Mouse (Mus musculus) neural tube, embryonic 11.5 days (tissue): Measurements from ENCODE around the gene Ier5l. TPM values are rescaled to one million over a fixed set of nuclear protein-coding genes. Genes with fewer than 3 reads are reported as not detected.

Source experiments
- ATAC-seq: fragments of 200-750 bp; cut with Nextera tagmentation; 2 replicates; pipeline ENCODE4 v1.8.0; 2017; ENCODE audit warnings: moderate number of reproducible peaks, mild to moderate bottlenecking, moderate TSS enrichment, moderate library complexity; ENCODE audit not compliant: insufficient read depth, low FRiP score, low TSS enrichment
- DNase-seq: peaks from one replicate; pipeline ENCODE4 v3.0.0-alpha.2; 2015; ENCODE audit warnings: low spot score
- H3K27ac ChIP-seq: fragments of 300-500 bp; sonication (generic); 2 replicates; pipeline ENCODE4 v1.5.1; 2014; ENCODE audit warnings: low read depth, mild to moderate bottlenecking, low read length
- H3K27me3 ChIP-seq: fragments of 300-500 bp; sonication (generic); 2 replicates; pipeline ENCODE4 v1.6.1; 2014; ENCODE audit warnings: mild to moderate bottlenecking, low read length, mixed read lengths; ENCODE audit not compliant: control insufficient read depth, insufficient read depth
- H3K36me3 ChIP-seq: fragments of 300-500 bp; sonication (generic); 2 replicates; pipeline ENCODE4 v1.6.1; 2014; ENCODE audit warnings: mild to moderate bottlenecking, low read length, moderate library complexity, mixed read lengths; ENCODE audit not compliant: control insufficient read depth, insufficient read depth
- H3K4me1 ChIP-seq: fragments of 300-500 bp; sonication (generic); 2 replicates; pipeline ENCODE4 v1.6.1; 2014; ENCODE audit warnings: low read length, mixed read lengths; ENCODE audit not compliant: control insufficient read depth, insufficient read depth
- H3K4me2 ChIP-seq: fragments of 300-500 bp; sonication (generic); 2 replicates; pipeline ENCODE4 v1.6.1; 2014; ENCODE audit warnings: low read depth, mild to moderate bottlenecking, moderate library complexity
- H3K4me3 ChIP-seq: fragments of 300-500 bp; sonication (generic); 2 replicates; pipeline ENCODE4 v1.5.1; 2014; ENCODE audit warnings: low read depth, low read length
- H3K9ac ChIP-seq: fragments of 300-500 bp; sonication (generic); 2 replicates; pipeline ENCODE4 v1.6.1; 2014; ENCODE audit warnings: mild to moderate bottlenecking, low read length
- H3K9me3 ChIP-seq: fragments of 300-500 bp; sonication (generic); 2 replicates; pipeline ENCODE4 v1.6.1; 2016; ENCODE audit warnings: low read length; ENCODE audit not compliant: control insufficient read depth
- WGBS: fragments of 180-500 bp; shearing (Covaris S2); extraction: QIAGEN DNeasy Blood & Tissue Kit; methylation state at CpG from one replicate; pipeline ENCODE4 v1.1.7; 2014; 5-methylcytosine and 5-hydroxymethylcytosine counted together
- polyA plus RNA-seq: library from polyadenylated mRNA; unstranded; fragments of >200 nt; fragmentation: Nextera tagmentation; extraction: Ambion mirVana; gene quantifications from 2 replicates; pipeline ENCODE4 v1.2.1, GENCODE M21; 2014

The Ier5l gene
- polyA plus RNA-seq, 1 experiment from 2014 or later, result 10.5 TPM

DNA sequence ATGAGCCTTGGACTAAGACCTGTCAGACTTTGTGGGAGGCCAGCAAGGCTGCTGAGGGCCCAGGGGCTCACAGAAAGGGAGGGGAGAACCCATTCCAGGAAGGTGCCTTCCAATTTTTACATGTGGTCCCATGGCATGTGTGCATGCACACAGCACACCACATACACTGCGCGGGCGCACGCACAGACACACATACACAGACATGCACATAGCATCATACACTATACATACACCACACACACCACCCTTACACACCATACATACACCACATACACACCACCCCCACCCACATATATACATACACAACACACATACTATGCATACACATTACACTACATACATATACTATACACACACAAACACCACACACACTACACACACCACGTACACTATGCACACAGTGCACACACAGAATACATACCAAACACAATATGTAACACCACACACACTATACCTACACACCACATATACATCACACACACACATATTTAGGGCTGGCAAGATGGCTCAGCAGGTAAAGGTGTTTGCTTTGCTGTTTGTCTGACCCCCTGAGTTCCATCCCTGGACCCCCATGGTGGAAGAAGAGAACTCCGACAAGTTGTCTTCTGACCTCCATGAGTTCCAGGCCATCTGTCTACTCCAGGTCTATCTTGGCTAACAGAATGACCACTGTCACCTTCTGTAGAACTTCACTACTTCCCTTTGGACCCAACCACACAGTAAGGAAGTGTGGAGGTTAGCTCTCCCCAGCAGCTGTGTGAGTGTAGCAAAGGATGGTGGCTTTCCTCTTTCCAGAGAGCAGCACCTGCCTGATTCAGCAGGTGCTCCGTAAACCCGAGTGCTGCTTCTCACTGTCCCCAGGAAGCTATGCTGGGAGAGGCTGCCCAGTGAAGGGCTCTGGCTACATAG lies 21.2 kb upstream of the Ier5l start:
- Histone ChIP-seq H3K9ac (no peak overlapping the region), H3K4me3 (no peak overlapping the region), H3K9me3 (no peaks in the 10 kb centered on the region), H3K27ac (no peak overlapping the region), H3K4me2 (no peak overlapping the region; the same call in 1 of the 2 replicates), H3K36me3 (no peaks in the 10 kb centered on the region), H3K4me1 (peaks cover 3% of the 10 kb centered on the region; the same call in 1 of the 2 replicates), H3K27me3 (no peaks in the 10 kb centered on the region)
- ATAC-seq (no peak; the same call in 1 of the 2 replicates), DNase-seq (no peak)
- WGBS, result 76% methylated on average over 8 of the region's 8 CpGs

DNA sequence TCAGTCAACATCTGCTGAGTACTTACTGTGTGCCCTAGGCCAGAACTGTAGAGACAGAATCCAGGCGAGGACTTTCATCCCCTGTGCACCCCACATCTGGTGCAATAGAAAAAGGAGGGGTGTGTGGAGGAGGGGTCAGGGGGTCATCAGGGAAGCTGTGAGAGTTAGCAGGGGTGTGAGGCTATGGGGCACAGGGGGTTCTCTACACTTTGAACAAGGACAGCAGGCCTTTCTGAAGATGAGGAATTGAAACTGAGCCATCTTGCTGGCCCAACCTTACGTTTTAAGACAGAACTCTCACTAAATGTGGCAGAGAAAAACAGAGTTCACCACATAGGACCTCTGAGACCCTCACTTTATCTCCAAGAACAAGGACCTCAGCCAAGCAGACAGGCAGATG lies 16.4 kb upstream of the Ier5l start:
- Histone ChIP-seq H3K27ac (no peak overlapping the region), H3K9ac (no peak overlapping the region), H3K9me3 (no peaks in the 10 kb centered on the region), H3K4me3 (no peak overlapping the region), H3K27me3 (no peaks in the 10 kb centered on the region), H3K4me1 (no peaks in the 10 kb centered on the region), H3K4me2 (no peak overlapping the region), H3K36me3 (no peaks in the 10 kb centered on the region)
- 70% methylated on average over 2 of the region's 2 CpGs for WGBS
- ATAC-seq (no peak), DNase-seq (no peak)

DNA sequence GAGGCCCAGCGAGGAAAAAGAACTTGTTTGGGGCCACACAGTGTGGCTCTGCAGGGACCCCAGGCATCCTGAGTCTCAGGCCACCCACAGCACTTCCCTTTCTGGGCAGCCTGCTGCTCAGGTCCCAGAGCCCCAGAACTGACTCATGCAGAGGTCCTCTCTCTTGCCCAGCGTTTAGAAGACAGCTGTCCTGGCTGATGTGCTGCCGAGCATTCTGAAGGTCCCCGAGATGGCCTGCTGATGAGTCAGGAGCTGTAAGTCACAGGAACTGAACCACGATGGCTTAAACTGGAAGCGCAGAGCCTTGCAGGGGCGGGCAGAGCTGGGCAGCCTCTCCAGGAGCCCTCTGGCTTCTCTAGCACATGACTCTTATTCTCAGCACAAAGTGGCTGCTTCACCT lies 13.6 kb upstream of the Ier5l start:
- no peaks in the 10 kb centered on the region for H3K36me3 ChIP-seq
- ATAC-seq, result no peak
- 40% methylated on average over 7 of the region's 7 CpGs for WGBS
- H3K27me3 ChIP-seq, result no peaks in the 10 kb centered on the region
- H3K27ac ChIP-seq, result no peak overlapping the region
- no peaks in the 10 kb centered on the region for H3K9me3 ChIP-seq
- H3K9ac ChIP-seq, result no peak overlapping the region
- no peaks in the 10 kb centered on the region for H3K4me1 ChIP-seq
- H3K4me2 ChIP-seq, result no peak overlapping the region
- DNase-seq, result no peak
- no peak overlapping the region for H3K4me3 ChIP-seq

DNA sequence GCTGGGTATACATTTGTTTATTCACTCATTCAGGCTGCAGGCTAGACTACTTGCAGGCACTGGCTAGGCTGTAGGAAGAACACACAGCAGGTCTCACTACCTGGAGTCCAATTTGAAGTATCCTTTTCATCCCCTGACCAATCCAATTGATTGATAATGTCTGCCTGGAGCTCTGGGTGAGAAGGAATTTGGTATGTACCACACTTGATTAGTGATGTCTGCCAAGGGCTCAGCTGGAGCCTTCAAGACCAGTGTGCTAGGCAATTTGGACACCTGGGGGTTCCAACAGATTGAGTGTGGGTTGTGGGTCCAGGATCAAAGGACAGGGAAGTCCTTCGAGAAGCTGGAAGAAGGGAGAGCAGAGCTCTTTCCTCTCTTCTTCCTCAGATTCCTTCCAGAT lies 4.5 kb upstream of the Ier5l start:
- no peak for DNase-seq
- H3K36me3 ChIP-seq, result no peaks in the 10 kb centered on the region
- no peak overlapping the region for H3K4me3 ChIP-seq
- peaks cover 5% of the 10 kb centered on the region for H3K4me1 ChIP-seq
- ATAC-seq, result no peak
- H3K9me3 ChIP-seq, result no peaks in the 10 kb centered on the region
- H3K27me3 ChIP-seq, result no peaks in the 10 kb centered on the region
- no peak overlapping the region for H3K27ac ChIP-seq
- no peak overlapping the region for H3K9ac ChIP-seq
- H3K4me2 ChIP-seq, result no peak overlapping the region
- WGBS, result 40% methylated on average over 1 of the region's 1 CpGs

DNA sequence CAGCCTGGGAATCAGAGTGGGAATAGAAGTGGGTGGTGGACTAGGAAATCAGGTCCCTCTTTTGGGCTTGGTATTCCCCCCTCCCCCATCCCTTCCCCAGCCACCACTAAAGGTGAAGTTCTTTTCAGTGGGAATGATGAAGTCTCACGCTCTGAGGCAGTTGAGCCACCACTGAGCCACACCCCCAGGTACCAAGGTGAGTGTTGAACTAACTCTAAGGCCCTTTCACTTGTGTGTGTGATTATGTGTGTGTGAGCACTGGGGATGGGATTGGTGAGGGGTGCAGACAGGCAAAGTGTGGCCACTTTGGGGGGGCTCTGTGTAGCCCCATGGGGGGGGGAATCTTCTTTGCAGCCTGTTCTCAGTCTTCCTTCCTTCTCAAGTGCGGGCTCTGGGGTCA lies 2.2 kb upstream of the Ier5l start:
- Histone ChIP-seq H3K27me3 (no peaks in the 10 kb centered on the region), H3K9me3 (no peaks in the 10 kb centered on the region), H3K4me2 (no peak overlapping the region), H3K9ac (no peak overlapping the region), H3K36me3 (no peaks in the 10 kb centered on the region; the same call in 1 of the 2 replicates), H3K4me3 (no peak overlapping the region), H3K4me1 (peaks cover 8% of the 10 kb centered on the region), H3K27ac (0 out of 2 replicates have a peak overlapping the region, but pooled peaks have one; percentile 10)
- WGBS, result 66% methylated on average over 2 of the region's 2 CpGs
- ATAC-seq (no peak), DNase-seq (no peak)

DNA sequence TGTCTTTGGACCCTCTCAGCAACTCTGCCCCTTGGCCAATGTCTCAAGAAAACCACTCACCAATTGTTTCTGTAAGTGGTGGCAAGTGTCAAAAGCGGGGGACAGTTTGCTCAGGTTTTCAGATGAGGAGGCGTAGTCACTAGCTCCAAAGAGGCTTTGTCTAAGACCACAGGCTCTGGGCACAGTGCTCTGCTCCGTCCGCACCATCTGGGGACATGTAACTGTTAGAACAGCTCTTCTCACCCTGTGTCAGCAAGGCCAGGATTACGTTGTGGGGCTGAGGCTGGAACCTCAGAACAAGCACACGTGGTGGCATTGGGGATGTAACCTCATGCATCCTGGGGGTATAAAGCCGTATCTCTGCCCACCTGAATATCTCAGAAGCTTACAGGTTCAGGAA lies 1.4 kb upstream of the Ier5l start:
- no peak overlapping the region for H3K4me2 ChIP-seq
- H3K4me1 ChIP-seq, result peaks cover 12% of the 10 kb centered on the region
- no peak overlapping the region for H3K27ac ChIP-seq
- no peak overlapping the region for H3K4me3 ChIP-seq
- H3K9ac ChIP-seq, result no peak overlapping the region
- no peaks in the 10 kb centered on the region; the same call in 1 of the 2 replicates for H3K36me3 ChIP-seq
- WGBS, result 81% methylated on average over 7 of the region's 7 CpGs
- ATAC-seq, result no peak
- no peaks in the 10 kb centered on the region for H3K9me3 ChIP-seq
- DNase-seq, result no peak
- no peaks in the 10 kb centered on the region for H3K27me3 ChIP-seq

DNA sequence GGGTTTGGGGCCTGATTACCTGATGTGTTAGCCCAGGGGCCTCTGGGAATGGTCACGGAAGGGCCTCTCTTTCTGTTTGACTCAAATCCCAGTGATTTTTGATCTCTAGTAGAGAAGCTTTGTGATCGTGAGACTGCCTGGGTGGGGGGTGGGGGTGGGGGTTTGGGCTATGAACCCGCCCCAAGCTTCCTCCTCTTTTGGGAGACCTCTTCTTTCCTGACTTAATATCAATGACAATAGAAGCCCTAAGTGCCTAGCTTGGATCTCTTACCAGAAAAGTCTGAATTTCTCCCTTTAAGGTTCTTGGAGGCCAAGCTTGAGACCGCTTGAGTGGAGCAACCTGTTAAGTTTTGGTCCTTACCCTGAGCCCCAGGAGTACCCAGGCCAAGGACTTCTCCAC lies 757 bp upstream of the Ier5l start:
- ATAC-seq (no peak), DNase-seq (no peak)
- Histone ChIP-seq H3K9ac (peak overlapping the region; percentile 41; the same call in 1 of the 2 replicates), H3K36me3 (no peaks in the 10 kb centered on the region; the same call in 1 of the 2 replicates), H3K4me2 (peak overlapping the region; percentile 96), H3K4me1 (peaks cover 14% of the 10 kb centered on the region), H3K4me3 (peak overlapping the region; percentile 94; the same call in 1 of the 2 replicates), H3K27ac (no peak overlapping the region), H3K9me3 (no peaks in the 10 kb centered on the region), H3K27me3 (no peaks in the 10 kb centered on the region)
- WGBS, result 18% methylated on average over 4 of the region's 4 CpGs

DNA sequence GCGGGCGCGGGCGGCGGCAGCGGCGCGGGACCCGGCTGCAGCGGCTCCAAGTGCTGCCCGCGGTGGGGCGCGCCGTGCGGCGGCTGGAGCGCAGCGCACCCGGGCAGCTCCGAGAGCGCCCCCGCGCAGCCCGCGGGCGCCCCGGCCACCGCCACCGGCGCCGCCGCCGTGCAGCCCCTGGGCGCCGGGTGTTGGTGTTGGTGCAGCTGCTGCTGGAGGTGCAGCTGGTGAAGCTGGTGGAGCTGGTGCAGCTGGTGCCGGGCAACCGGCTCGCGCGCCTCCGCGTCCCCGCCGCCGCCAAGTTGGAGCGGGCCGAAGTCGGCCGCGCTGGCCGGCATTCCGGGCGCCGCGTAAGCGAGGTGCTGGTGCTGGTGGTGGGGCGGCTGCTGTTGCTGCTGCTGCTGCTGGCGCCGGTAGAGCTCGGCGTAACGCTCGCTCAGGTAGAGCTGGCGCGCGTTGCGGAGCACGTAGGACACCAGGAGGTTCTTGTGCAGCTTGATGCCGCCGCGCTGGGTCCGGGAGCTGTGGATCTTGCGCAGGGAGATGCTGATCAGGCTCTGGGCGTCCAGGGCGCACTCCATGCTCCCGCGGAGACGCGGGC lies 488 bp downstream of the Ier5l start:
- peak overlapping the region; percentile 96 for H3K4me2 ChIP-seq
- H3K27me3 ChIP-seq, result no peaks in the 10 kb centered on the region
- ATAC-seq (0 out of 2 replicates have a peak, but pooled peaks have one; percentile 3), DNase-seq (peak; percentile 72)
- peak overlapping the region; percentile 96 for H3K9ac ChIP-seq
- H3K27ac ChIP-seq, result peak overlapping the region; percentile 89
- peak overlapping the region; percentile 94 for H3K4me3 ChIP-seq
- no peaks in the 10 kb centered on the region; the same call in 1 of the 2 replicates for H3K36me3 ChIP-seq
- H3K9me3 ChIP-seq, result no peaks in the 10 kb centered on the region
- peaks cover 16% of the 10 kb centered on the region for H3K4me1 ChIP-seq
- 0% methylated on average over 44 of the region's 80 CpGs for WGBS
